9 mouse cellular contexts compared by ENCODE assay signal in the genomic region with DNA sequence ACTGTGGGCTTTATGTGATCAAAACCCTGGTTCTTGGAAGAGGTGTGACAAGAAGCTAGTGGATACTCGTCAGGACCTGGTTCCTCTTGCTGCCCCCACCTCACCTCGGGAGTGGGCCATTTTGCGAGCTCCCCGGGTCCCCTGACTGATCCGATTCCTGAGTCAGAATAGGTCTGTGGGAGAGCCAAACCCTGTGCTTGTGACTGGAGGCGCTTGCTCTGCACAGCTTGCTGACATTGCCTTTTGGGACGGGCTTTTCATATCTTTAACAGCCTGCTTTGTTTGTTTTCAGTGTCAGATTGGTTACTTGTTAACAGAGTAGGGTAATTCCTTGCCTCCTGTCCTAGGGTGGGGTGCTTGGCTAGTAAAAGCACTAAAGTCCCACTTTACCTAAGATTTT. TPM values are rescaled to one million over a fixed set of nuclear protein-coding genes. Genes with fewer than 3 reads are reported as not detected.
DNase-seq lines count a peak whose midpoint lies in the region; ATAC-seq and TF ChIP-seq lines count a peak whose summit lies in the region.
"Had no signal": no experiment of that assay in that cellular context is flagged by ENCODE, and none has a peak within 500 bp of the region (broad histone marks: within the 10 kb centered on the region; RNA-seq: fewer than 3 reads in every experiment).

No protein-coding gene starts in this region.

- WGBS in heart, adult 2 months = 68% methylated on average over 7 of the region's 7 CpGs
- 19% methylated on average over 7 of the region's 7 CpGs for WGBS in lung, embryonic 15.5 days

- no peak for TF ChIP-seq CTCF in heart, adult 2 months (IDR thresholded peaks at IDR 0.05)
- TF ChIP-seq CTCF in cortical plate, adult 2 months (IDR thresholded peaks at IDR 0.05; ENCODE audit: extremely low read depth, insufficient read depth, low read length) = no peak

- H3K9ac ChIP-seq in heart, adult 2 months (ENCODE audit: low read depth, low read length) = no peak overlapping the region
- peak overlapping the region; percentile 18; the same call in 1 of the 2 replicates for H3K9ac ChIP-seq in lung, embryonic 15.5 days

- intact Hi-C loops in heart, adult 2 months (cut with DNase I) = no loop called here
- intact Hi-C loops in left cerebral cortex, postnatal 4 days (cut with DNase I) = loop anchor here (10.0 kb wide), 1 partner anchor 106 kb away; no protein-coding TSS in a partner anchor

- H3K79me2 ChIP-seq in heart, adult 2 months (replicated peaks; ENCODE audit: control insufficient read depth, insufficient read depth, low read length) = no peaks in the 10 kb centered on the region

- H3K27me3 ChIP-seq in heart, adult 2 months (ENCODE audit: control insufficient read depth, insufficient read depth, low read length) = no peaks in the 10 kb centered on the region
- H3K27me3 ChIP-seq in lung, embryonic 15.5 days = no peaks in the 10 kb centered on the region

- no peak for ATAC-seq in lung, embryonic 15.5 days (ENCODE audit: borderline replicate concordance, extremely low read depth, low FRiP score, low TSS enrichment)

- no peak for TF ChIP-seq EP300 in heart, adult 2 months (IDR thresholded peaks at IDR 0.05; ENCODE audit: insufficient read depth, low read depth, low read length)

- H3K9me3 ChIP-seq in lung, embryonic 15.5 days = no peaks in the 10 kb centered on the region

- peaks cover 3% of the 10 kb centered on the region for H3K4me1 ChIP-seq in heart, adult 2 months (ENCODE audit: control insufficient read depth, insufficient read depth, low read length)
- H3K4me1 ChIP-seq in cortical plate, adult 2 months (ENCODE audit: control insufficient read depth, insufficient read depth, low read length) = no peaks in the 10 kb centered on the region
- H3K4me1 ChIP-seq in lung, embryonic 15.5 days = peaks cover 51% of the 10 kb centered on the region

- peak overlapping the region; percentile 88 for H3K4me2 ChIP-seq in lung, embryonic 15.5 days

- peak overlapping the region; percentile 33; the same call in 1 of the 2 replicates for H3K27ac ChIP-seq in heart, adult 2 months
- H3K27ac ChIP-seq in cortical plate, adult 2 months (ENCODE audit: insufficient read depth, low read length) = no peak overlapping the region
- H3K27ac ChIP-seq in lung, embryonic 15.5 days = peak overlapping the region; percentile 89

- no peak for TF ChIP-seq POLR2A in heart, adult 2 months (IDR thresholded peaks at IDR 0.05; ENCODE audit: insufficient read depth, low read depth, low read length)
- no peak for TF ChIP-seq POLR2A in cortical plate, adult 2 months (IDR thresholded peaks at IDR 0.05; ENCODE audit: extremely low read depth, insufficient read depth, low read length)

- H3K4me3 ChIP-seq in heart, adult 2 months = no peak overlapping the region
- H3K4me3 ChIP-seq in cortical plate, adult 2 months (ENCODE audit: insufficient read depth, low read length) = peak overlapping the region; percentile 90; the same call in 1 of the 2 replicates
- peak overlapping the region; percentile 86 for H3K4me3 ChIP-seq in lung, embryonic 15.5 days

- no peaks in the 10 kb centered on the region for H3K36me3 ChIP-seq in heart, adult 2 months (ENCODE audit: control insufficient read depth, insufficient read depth, low read length)
- H3K36me3 ChIP-seq in lung, embryonic 15.5 days = no peaks in the 10 kb centered on the region

- DNase-seq in heart, adult 2 months = no peak
- no peak for DNase-seq in heart, postnatal 4 days
- DNase-seq in kidney, adult 8-10 months = peak; percentile 73 to 78
- DNase-seq in frontal cortex, postnatal 25 days (ENCODE audit: low spot score in 2 of 2) = no peak
- DNase-seq in left cerebral cortex, postnatal 4 days = no peak
- DNase-seq in embryo, embryonic 10.5 days (ENCODE audit: low spot score) = no peak
- DNase-seq: B cell, adult 2 months had no signal

RNA-seq across cellular contexts. Expression of a gene that starts 2.4 kb away (rescaled TPM):
- total RNA-seq in heart, adult 2 months (2021) = 1 to 10 TPM; 9.0 to 9.7 TPM
- 8.5 and 9.6 TPM in 2 replicates for polyA plus RNA-seq in heart, adult 2 months (2012; rRNA removed)
- total RNA-seq in heart, postnatal 4 days (2021) = 10 to 100 TPM; 18.4 to 20.2 TPM
- 30.3 and 35.1 TPM in 2 replicates for polyA plus RNA-seq in cortical plate, adult 2 months (2012; rRNA removed)
- 19.0 and 22.2 TPM in 2 replicates for polyA plus RNA-seq in lung, embryonic 15.5 days (2015; fragmentation: Nextera tagmentation; extraction: Ambion mirVana)
- total RNA-seq in left cerebral cortex, postnatal 4 days (2021) = 10 to 100 TPM; 18.3 to 19.6 TPM

Comparison
In these comparisons a context has a peak if more than half of its experiments do, and no peak if none do; other contexts are left out.
1. DNase-seq: peak in kidney, adult 8-10 months (2 of 2); none in heart, adult 2 months (0 of 2), heart, postnatal 4 days (single experiment), frontal cortex, postnatal 25 days (0 of 2), left cerebral cortex, postnatal 4 days (single experiment) and embryo, embryonic 10.5 days (single experiment).